ENCODE assay signal across 24 mouse cellular contexts in the genomic region with DNA sequence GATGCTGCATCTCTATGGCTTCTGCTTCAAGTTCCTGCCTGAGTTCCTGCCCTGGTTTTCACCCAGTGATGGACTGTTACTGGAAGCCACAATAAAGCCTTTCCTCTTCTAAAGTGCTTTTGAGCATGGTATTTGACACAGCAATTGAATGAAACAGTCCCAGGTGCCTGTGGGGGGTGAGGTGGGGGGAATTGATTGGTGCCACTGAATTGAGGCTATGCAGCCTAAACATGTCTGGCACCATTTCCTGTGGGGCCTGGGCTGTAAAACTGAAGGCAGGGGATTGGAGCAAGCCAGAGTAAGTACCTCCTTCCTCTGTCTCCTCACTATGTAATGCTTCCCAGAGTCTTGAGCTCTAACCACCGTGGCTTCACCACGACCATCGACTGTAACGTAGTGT. TPM values are rescaled to one million over a fixed set of nuclear protein-coding genes. Genes with fewer than 3 reads are reported as not detected.
DNase-seq lines count a peak whose midpoint lies in the region; TF ChIP-seq lines count a peak whose summit lies in the region.
"Had no signal": no experiment of that assay in that cellular context is flagged by ENCODE, and none has a peak within 500 bp of the region (broad histone marks: within the 10 kb centered on the region; RNA-seq: fewer than 3 reads in every experiment).

No protein-coding gene starts in this region.

- H3K4me3 ChIP-seq in thymus, adult 2 months (ENCODE audit: control insufficient read depth, insufficient read depth, low read length): no peak overlapping the region
- no peak overlapping the region for H3K4me3 ChIP-seq in embryonic facial prominence, embryonic 10.5 days
- H3K4me3 ChIP-seq: embryonic facial prominence, embryonic 13.5 days; forebrain, embryonic 12.5 days; gastrocnemius, adult 2 months; heart, embryonic 13.5 days; hindbrain, embryonic 10.5 days had no signal

- WGBS in thymus, adult 2 months: 11% methylated on average over 4 of the region's 4 CpGs
- 84% methylated on average over 4 of the region's 4 CpGs for WGBS in embryonic facial prominence, embryonic 10.5 days

- no peak for TF ChIP-seq POLR2A in thymus, adult 2 months (IDR thresholded peaks at IDR 0.05; ENCODE audit: control insufficient read depth, extremely low read depth, insufficient read depth, low read length, poor library complexity)

- H3K4me1 ChIP-seq in thymus, adult 2 months (replicated peaks; ENCODE audit: control insufficient read depth, insufficient read depth, low read length): peaks cover 34% of the 10 kb centered on the region
- H3K4me1 ChIP-seq in embryonic facial prominence, embryonic 10.5 days: peaks cover 16% of the 10 kb centered on the region

- no peaks in the 10 kb centered on the region for H3K9me3 ChIP-seq in embryonic facial prominence, embryonic 10.5 days
- H3K9me3 ChIP-seq: embryonic facial prominence, embryonic 13.5 days; forebrain, embryonic 12.5 days; heart, embryonic 13.5 days; hindbrain, embryonic 10.5 days had no signal

- H3K27me3 ChIP-seq in thymus, adult 2 months (ENCODE audit: control insufficient read depth, insufficient read depth, low read length): no peaks in the 10 kb centered on the region
- H3K27me3 ChIP-seq in embryonic facial prominence, embryonic 10.5 days (replicated peaks; ENCODE audit: low read depth, poor library complexity, severe bottlenecking): no peaks in the 10 kb centered on the region
- H3K27me3 ChIP-seq: CH12.LX; embryonic facial prominence, embryonic 13.5 days; forebrain, embryonic 12.5 days; heart, embryonic 13.5 days; Patski had no signal

- no peak for TF ChIP-seq CTCF in thymus, adult 2 months (IDR thresholded peaks at IDR 0.05; ENCODE audit: borderline replicate concordance, control insufficient read depth, extremely low read depth, insufficient read depth, low read length, poor library complexity)

- peak overlapping the region; percentile 71 for H3K27ac ChIP-seq in thymus, adult 2 months (ENCODE audit: control insufficient read depth, insufficient read depth, low read length)
- H3K27ac ChIP-seq in embryonic facial prominence, embryonic 10.5 days (replicated peaks): no peak overlapping the region; the same call in 1 of the 2 replicates
- H3K27ac ChIP-seq: embryonic facial prominence, embryonic 13.5 days; forebrain, embryonic 12.5 days; gastrocnemius, adult 2 months; heart, embryonic 13.5 days; hindbrain, embryonic 10.5 days; hindbrain, embryonic 14.5 days had no signal

- H3K36me3 ChIP-seq in thymus, adult 2 months (ENCODE audit: control insufficient read depth, insufficient read depth, low read length): no peaks in the 10 kb centered on the region
- H3K36me3 ChIP-seq in embryonic facial prominence, embryonic 10.5 days (replicated peaks): no peaks in the 10 kb centered on the region
- H3K36me3 ChIP-seq: embryonic facial prominence, embryonic 13.5 days; heart, embryonic 13.5 days; hindbrain, embryonic 10.5 days had no signal

- no peak for DNase-seq in thymus, adult 2 months
- DNase-seq in thymus, adult 18-20 months: no peak
- DNase-seq in embryonic facial prominence, embryonic 10.5 days (ENCODE audit: low spot score): peak; percentile 34
- peak; percentile 36 to 44 for DNase-seq in thymus, postnatal 10 days (ENCODE audit: low spot score in 2 of 2)
- DNase-seq in thymus, postnatal 4 days: peak; percentile 58
- no peak for DNase-seq in cerebellum, adult 11-12 months
- no peak for DNase-seq in gastrocnemius, adult 18-20 months (ENCODE audit: low spot score)
- no peak for DNase-seq in kidney, adult 11 months
- DNase-seq: adrenal gland, postnatal 14 days; cerebellum, adult 2 months; cerebellum, postnatal 10 days; embryo, embryonic 11 days; gastrocnemius, adult 2 months; gastrocnemius, postnatal 25 days; heart, postnatal 10 days had no signal

RNA-seq across cellular contexts. Expression of a gene that starts 15.6 kb away (rescaled TPM):
- 217 and 264 TPM in 2 replicates for polyA plus RNA-seq in thymus, adult 2 months (2012; rRNA removed)
- 65.5 and 73.2 TPM in 2 replicates for polyA plus RNA-seq in embryonic facial prominence, embryonic 10.5 days (2016; fragmentation: Nextera tagmentation; extraction: Ambion mirVana)
- 1 to 10 TPM; 1.6 to 2.8 TPM for total RNA-seq in gastrocnemius, adult 18-20 months (2021)
- total RNA-seq: common myeloid progenitor, adult 5-6 weeks; granulocyte monocyte progenitor cell, adult 5-6 weeks had no signal

RNA-seq across cellular contexts. Expression of a gene that starts 36.8 kb away (rescaled TPM):
- polyA plus RNA-seq in thymus, adult 2 months (2012; rRNA removed): 469 and 567 TPM in 2 replicates
- 101 and 105 TPM in 2 replicates for polyA plus RNA-seq in embryonic facial prominence, embryonic 10.5 days (2016; fragmentation: Nextera tagmentation; extraction: Ambion mirVana)
- total RNA-seq in gastrocnemius, adult 18-20 months (2021): 10 to 100 TPM; 10.0 to 17.1 TPM

RNA-seq across cellular contexts. Expression of a gene that starts 48.1 kb away (rescaled TPM):
- 257 and 275 TPM in 2 replicates for polyA plus RNA-seq in thymus, adult 2 months (2012; rRNA removed)
- 97.9 and 99.9 TPM in 2 replicates for polyA plus RNA-seq in embryonic facial prominence, embryonic 10.5 days (2016; fragmentation: Nextera tagmentation; extraction: Ambion mirVana)
- total RNA-seq in gastrocnemius, adult 18-20 months (2021): 10 to 100 TPM; 14.8 to 23.0 TPM

Comparison
In these comparisons a context has a peak if more than half of its experiments do, and no peak if none do; other contexts are left out.
1. DNase-seq: peak in embryonic facial prominence, embryonic 10.5 days (single experiment), thymus, postnatal 10 days (2 of 2) and thymus, postnatal 4 days (single experiment); none in thymus, adult 2 months (single experiment), thymus, adult 18-20 months (0 of 2), cerebellum, adult 11-12 months (single experiment), gastrocnemius, adult 18-20 months (single experiment) and kidney, adult 11 months (single experiment).